Mouse (Mus musculus): ENCODE measurements around the gene Ttll5. TPM values are rescaled to one million over a fixed set of nuclear protein-coding genes. Genes with fewer than 3 reads are reported as not detected.

The Ttll5 gene
- total and polyA plus RNA-seq, 3 experiments = 17.9 to 59.1 (median 40.6) TPM

DNA sequence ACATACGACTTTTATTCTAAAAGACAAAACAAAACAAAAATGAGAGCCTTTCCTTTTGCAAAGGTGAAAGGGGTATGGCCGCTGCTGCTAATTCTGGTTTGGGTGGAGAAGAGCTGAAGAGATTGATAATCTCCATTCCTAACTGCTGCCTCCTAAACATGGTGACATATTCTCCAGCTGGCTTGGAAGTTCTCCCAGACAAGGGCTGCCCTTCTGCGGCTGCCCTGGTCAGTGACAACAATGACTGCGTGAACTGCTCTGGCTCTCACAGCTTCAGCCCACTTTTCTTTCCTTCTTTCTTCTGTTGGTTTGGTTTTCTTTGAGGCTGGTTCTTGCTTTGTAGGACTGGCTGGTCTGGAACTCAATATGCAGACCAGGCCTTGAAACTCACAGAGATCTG, 163.7 kb downstream of the Ttll5 start:
- H3K4me1 ChIP-seq (ENCODE audit: insufficient read depth, low read depth, low read length) = no peaks in the 10 kb centered on the region
- no peak for TF ChIP-seq CTCF (IDR thresholded peaks at IDR 0.05; ENCODE audit: low read depth, low read length)
- no peak for TF ChIP-seq TAL1 (conservative IDR thresholded peaks at IDR 0.05; ENCODE audit: low read depth, low read length)
- TF ChIP-seq GATA2 (IDR thresholded peaks at IDR 0.05; ENCODE audit: borderline replicate concordance, low read depth, low read length) = no peak
- TF ChIP-seq POLR2AphosphoS5 (IDR thresholded peaks at IDR 0.05; ENCODE audit: insufficient replicate concordance, low read depth, low read length) = no peak
- no peak for TF ChIP-seq GATA1 (IDR thresholded peaks at IDR 0.05; ENCODE audit: borderline replicate concordance, low read length)
- H3K36me3 ChIP-seq (replicated peaks) = peaks cover 57% of the 10 kb centered on the region
- no peaks in the 10 kb centered on the region for H3K27me3 ChIP-seq (ENCODE audit: insufficient read depth, low read length)
- DNase-seq (ENCODE audit: low spot score) = no peak
- H3K4me3 ChIP-seq (ENCODE audit: low read depth, low read length) = no peak overlapping the region
- no peak for ATAC-seq (ENCODE audit: extremely low read depth, insufficient number of reproducible peaks, low FRiP score, poor library complexity, severe bottlenecking)
- H3K9me3 ChIP-seq (replicated peaks) = no peaks in the 10 kb centered on the region

DNA sequence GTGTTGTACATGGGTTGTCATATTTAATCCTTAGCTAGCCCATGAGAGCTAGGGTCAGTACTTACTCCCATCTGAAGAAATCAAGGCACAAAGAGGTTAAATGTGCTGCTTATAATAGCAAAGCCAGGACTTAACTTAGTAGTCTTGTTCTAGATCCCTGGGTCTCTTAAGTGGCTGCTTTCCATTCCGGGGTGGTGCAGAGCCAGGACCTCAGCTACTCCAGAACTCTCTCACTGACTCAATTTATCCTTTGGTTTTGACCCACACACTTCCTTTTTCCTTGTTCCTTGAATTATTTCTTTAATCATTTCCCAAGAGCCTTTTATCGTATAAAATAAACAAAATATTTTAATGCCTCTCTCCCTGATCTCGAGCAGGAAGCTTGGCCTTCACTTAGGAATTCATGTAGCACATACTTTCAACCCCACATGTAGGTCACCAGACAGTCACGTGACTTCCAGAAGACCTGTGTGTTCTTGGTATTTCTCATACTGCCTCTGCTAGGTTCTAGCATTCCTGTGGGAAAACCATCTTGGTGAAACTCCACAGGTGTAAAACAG, 164.4 kb downstream of the Ttll5 start:
- ATAC-seq (ENCODE audit: extremely low read depth, insufficient number of reproducible peaks, low FRiP score, poor library complexity, severe bottlenecking) = no peak
- Histone ChIP-seq H3K4me1 (ENCODE audit: insufficient read depth, low read depth, low read length) (no peaks in the 10 kb centered on the region), H3K4me3 (ENCODE audit: low read depth, low read length) (no peak overlapping the region), H3K9me3 (replicated peaks) (no peaks in the 10 kb centered on the region), H3K27me3 (ENCODE audit: insufficient read depth, low read length) (no peaks in the 10 kb centered on the region), H3K36me3 (replicated peaks) (peaks cover 56% of the 10 kb centered on the region)
- DNase-seq (ENCODE audit: low spot score) = no peak
- TF ChIP-seq POLR2AphosphoS5 (IDR thresholded peaks at IDR 0.05; ENCODE audit: insufficient replicate concordance, low read depth, low read length) = no peak
- TF ChIP-seq GATA1 (IDR thresholded peaks at IDR 0.05; ENCODE audit: borderline replicate concordance, low read length) = no peak
- no peak for TF ChIP-seq TAL1 (conservative IDR thresholded peaks at IDR 0.05; ENCODE audit: low read depth, low read length)
- TF ChIP-seq CTCF (IDR thresholded peaks at IDR 0.05; ENCODE audit: low read depth, low read length) = no peak
- no peak for TF ChIP-seq GATA2 (IDR thresholded peaks at IDR 0.05; ENCODE audit: borderline replicate concordance, low read depth, low read length)

DNA sequence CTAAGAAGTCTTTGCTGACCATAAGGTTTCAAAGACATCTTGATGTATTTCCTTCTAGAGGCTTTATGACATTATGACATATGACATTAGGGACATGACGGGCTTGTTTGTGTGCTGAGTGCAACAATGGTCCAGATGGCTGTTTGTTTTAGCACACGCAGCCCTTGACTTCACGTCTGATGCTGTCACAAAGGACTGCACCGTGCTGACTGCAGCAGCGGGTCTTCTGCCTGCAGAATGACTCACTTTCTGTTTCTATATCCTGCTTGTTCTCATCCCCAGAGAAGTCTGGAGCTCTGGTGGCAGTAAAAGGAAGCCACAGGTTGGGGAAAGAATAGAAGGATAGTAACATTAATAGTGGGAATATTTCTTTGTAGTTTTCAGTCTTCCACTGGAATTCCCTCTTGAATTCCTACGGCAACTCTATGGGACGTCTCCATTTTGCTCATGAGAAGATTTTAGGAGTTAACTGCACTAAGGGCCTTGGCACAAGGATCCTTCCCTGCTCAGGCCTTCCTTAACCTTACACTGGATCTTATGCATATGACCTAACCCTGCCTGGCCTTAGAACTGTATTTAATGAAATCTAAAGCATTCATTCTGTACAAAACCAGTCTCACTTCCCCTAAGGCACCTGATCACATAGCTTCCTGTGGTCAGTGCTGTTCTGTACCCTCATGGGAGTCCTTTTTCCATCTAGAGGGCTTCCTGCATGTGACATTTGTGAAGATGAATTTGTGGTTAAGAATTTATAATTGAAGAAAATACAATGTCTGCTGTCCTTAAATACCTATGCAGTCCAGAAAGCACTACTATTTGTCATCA, 167.8 kb downstream of the Ttll5 start:
- Histone ChIP-seq H3K4me1 (ENCODE audit: insufficient read depth, low read depth, low read length) (no peaks in the 10 kb centered on the region), H3K36me3 (replicated peaks) (peaks cover 56% of the 10 kb centered on the region), H3K27me3 (ENCODE audit: insufficient read depth, low read length) (no peaks in the 10 kb centered on the region), H3K9me3 (replicated peaks) (no peaks in the 10 kb centered on the region), H3K4me3 (ENCODE audit: low read depth, low read length) (no peak overlapping the region)
- no peak for ATAC-seq (ENCODE audit: extremely low read depth, insufficient number of reproducible peaks, low FRiP score, poor library complexity, severe bottlenecking)
- no peak for DNase-seq (ENCODE audit: low spot score)
- TF ChIP-seq GATA1 (IDR thresholded peaks at IDR 0.05; ENCODE audit: borderline replicate concordance, low read length) (no peak), GATA2 (IDR thresholded peaks at IDR 0.05; ENCODE audit: borderline replicate concordance, low read depth, low read length) (no peak), TAL1 (conservative IDR thresholded peaks at IDR 0.05; ENCODE audit: low read depth, low read length) (no peak), POLR2AphosphoS5 (IDR thresholded peaks at IDR 0.05; ENCODE audit: insufficient replicate concordance, low read depth, low read length) (no peak), CTCF (IDR thresholded peaks at IDR 0.05; ENCODE audit: low read depth, low read length) (no peak)

DNA sequence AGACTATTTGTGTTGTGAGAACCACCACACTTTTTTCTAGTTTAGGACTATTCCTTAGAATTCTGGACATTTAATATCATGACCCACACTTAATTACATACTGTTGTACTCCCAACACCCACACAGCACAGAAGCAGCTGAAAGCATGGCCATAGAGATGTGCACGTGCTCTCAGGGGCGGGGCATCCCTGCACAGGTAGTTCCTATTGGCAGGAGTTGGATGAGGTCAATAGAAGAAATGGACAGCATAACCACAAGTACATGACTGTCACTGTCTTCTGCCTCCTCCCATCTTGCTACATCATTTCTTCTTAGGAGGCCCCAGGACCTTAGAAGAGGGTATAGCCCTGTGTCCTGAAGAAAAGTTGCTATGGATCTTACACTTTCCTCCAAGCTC, 168.4 kb downstream of the Ttll5 start:
- H3K27me3 ChIP-seq (ENCODE audit: insufficient read depth, low read length) = no peaks in the 10 kb centered on the region
- H3K4me3 ChIP-seq (ENCODE audit: low read depth, low read length) = no peak overlapping the region
- DNase-seq (ENCODE audit: low spot score) = no peak
- TF ChIP-seq TAL1 (conservative IDR thresholded peaks at IDR 0.05; ENCODE audit: low read depth, low read length) = no peak
- no peak for TF ChIP-seq POLR2AphosphoS5 (IDR thresholded peaks at IDR 0.05; ENCODE audit: insufficient replicate concordance, low read depth, low read length)
- TF ChIP-seq GATA2 (IDR thresholded peaks at IDR 0.05; ENCODE audit: borderline replicate concordance, low read depth, low read length) = no peak
- no peaks in the 10 kb centered on the region for H3K9me3 ChIP-seq (replicated peaks)
- H3K4me1 ChIP-seq (ENCODE audit: insufficient read depth, low read depth, low read length) = no peaks in the 10 kb centered on the region
- H3K36me3 ChIP-seq (replicated peaks) = peaks cover 60% of the 10 kb centered on the region
- ATAC-seq (ENCODE audit: extremely low read depth, insufficient number of reproducible peaks, low FRiP score, poor library complexity, severe bottlenecking) = no peak

DNA sequence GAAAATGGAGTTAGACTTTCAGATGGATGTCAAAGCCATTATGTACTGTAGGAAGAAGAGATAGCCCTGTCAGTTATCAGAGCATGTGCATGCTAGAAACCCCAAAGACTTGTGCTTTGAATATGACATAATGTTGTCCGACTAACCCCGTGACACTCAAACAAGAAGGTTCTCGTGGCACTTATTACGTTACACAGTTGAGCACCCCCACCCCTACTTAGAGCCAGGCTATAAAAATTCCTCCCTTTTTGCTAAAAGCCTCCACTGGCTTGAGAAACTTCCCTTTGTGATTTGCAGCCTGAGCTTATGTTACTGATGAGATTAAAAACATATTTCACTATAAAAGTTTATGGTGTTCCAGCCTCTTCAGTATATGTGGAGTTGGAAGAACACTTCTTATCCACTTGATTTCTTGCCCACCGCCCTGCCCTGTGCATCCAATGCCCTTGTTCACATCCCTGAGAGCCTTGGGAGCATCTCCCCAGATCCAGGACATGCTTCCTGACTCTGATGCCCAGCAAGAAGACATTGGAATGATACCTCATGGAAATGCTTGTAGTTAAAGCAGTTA, 169.4 kb downstream of the Ttll5 start:
- H3K36me3 ChIP-seq (replicated peaks) = peaks cover 59% of the 10 kb centered on the region
- ATAC-seq (ENCODE audit: extremely low read depth, insufficient number of reproducible peaks, low FRiP score, poor library complexity, severe bottlenecking) (no peak), DNase-seq (ENCODE audit: low spot score) (no peak)
- H3K4me3 ChIP-seq (ENCODE audit: low read depth, low read length) = no peak overlapping the region
- no peaks in the 10 kb centered on the region for H3K27me3 ChIP-seq (ENCODE audit: insufficient read depth, low read length)
- H3K4me1 ChIP-seq (ENCODE audit: insufficient read depth, low read depth, low read length) = no peaks in the 10 kb centered on the region
- TF ChIP-seq TAL1 (conservative IDR thresholded peaks at IDR 0.05; ENCODE audit: low read depth, low read length) (no peak), GATA1 (IDR thresholded peaks at IDR 0.05; ENCODE audit: borderline replicate concordance, low read length) (no peak), CTCF (IDR thresholded peaks at IDR 0.05; ENCODE audit: low read depth, low read length) (no peak)
- H3K9me3 ChIP-seq (replicated peaks) = no peaks in the 10 kb centered on the region

DNA sequence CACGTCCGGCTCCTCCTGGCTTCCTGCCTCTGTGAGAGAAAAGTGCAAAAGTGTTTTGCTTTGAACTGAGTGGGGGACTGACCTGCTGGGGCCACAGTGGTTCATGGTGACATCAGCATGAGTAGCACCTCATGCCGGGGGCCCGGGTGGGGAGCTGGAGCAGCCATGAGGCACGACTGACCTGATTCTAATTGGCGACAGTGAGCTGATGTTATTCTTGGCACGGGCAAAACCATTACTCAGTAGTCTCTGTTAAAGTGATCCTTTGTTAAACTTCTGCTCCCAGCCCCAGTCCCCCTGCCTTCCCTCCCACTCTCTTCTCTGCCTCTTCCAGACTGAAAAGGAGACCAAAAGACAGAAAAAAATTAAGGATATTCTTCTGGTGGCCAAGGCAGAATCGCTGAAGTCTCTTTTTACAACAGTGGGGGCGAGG, 176.2 kb downstream of the Ttll5 start:
- no peaks in the 10 kb centered on the region for H3K9me3 ChIP-seq (replicated peaks)
- TF ChIP-seq GATA1 (IDR thresholded peaks at IDR 0.05; ENCODE audit: borderline replicate concordance, low read length) = no peak
- no peak for TF ChIP-seq GATA2 (IDR thresholded peaks at IDR 0.05; ENCODE audit: borderline replicate concordance, low read depth, low read length)
- TF ChIP-seq TAL1 (conservative IDR thresholded peaks at IDR 0.05; ENCODE audit: low read depth, low read length) = no peak
- TF ChIP-seq POLR2AphosphoS5 (IDR thresholded peaks at IDR 0.05; ENCODE audit: insufficient replicate concordance, low read depth, low read length) = no peak
- no peak for TF ChIP-seq CTCF (IDR thresholded peaks at IDR 0.05; ENCODE audit: low read depth, low read length)
- H3K4me3 ChIP-seq (ENCODE audit: low read depth, low read length) = no peak overlapping the region
- no peaks in the 10 kb centered on the region for H3K27me3 ChIP-seq (ENCODE audit: insufficient read depth, low read length)
- DNase-seq (ENCODE audit: low spot score) = no peak
- peaks cover 7% of the 10 kb centered on the region; the same call in 1 of the 2 replicates for H3K4me1 ChIP-seq (ENCODE audit: insufficient read depth, low read depth, low read length)
- ATAC-seq (ENCODE audit: extremely low read depth, insufficient number of reproducible peaks, low FRiP score, poor library complexity, severe bottlenecking) = no peak
- peaks cover 65% of the 10 kb centered on the region for H3K36me3 ChIP-seq (replicated peaks)
